Mouse (Mus musculus) kidney, adult 18-20 months (tissue): ENCODE measurements around the gene Gm21964.
A peak's percentile ranks its signal among the peaks of the same experiment; 100 is the strongest.

Experiments
- DNase-seq: peaks from one replicate; pipeline ENCODE4 v3.0.0; 2021

Gene Gm21964

DNA sequence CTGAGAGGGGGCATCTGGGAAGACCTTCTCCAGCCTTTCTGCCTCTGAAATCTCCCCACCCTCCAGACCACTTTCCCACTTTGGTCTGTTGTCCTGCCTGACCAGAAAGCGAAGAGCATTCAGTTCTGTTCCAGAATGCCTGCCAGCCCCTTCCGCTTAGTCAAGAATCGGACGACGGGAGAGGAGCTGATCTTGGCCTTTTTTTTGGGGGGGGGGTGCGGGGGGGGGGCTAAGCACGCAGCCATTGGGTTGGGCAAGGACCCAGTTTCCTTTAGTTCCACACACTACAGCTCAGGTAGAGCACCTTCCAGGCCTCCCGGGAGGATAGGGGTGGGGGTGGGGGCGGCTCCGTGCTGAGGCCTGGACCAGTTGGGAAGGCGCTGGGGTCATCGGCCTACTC lies at the start of gene Gm21964:
Gm21964 (plus strand) TSS at position 301 of the 400 bp plus-strand sequence.
- no peak for DNase-seq

DNA sequence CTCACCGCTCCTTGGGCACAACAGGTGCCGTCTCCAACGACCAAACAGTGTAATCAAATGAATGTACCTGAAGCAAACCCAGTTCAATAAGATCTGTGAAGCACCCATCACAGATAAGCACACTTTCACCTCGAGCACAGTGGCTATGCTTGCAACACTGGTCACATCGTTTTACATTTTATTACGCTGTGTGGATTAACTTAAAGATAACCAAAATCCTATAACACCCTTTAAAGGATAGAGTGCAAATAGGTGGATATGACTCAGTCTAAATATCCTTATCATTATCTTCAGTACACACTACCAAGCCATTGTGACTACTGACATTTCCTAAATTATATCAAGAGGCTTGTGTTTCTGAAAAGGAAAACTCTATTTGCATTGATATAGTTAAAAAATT lies 49.8 kb upstream of the Gm21964 start:
- DNase-seq, result no peak

DNA sequence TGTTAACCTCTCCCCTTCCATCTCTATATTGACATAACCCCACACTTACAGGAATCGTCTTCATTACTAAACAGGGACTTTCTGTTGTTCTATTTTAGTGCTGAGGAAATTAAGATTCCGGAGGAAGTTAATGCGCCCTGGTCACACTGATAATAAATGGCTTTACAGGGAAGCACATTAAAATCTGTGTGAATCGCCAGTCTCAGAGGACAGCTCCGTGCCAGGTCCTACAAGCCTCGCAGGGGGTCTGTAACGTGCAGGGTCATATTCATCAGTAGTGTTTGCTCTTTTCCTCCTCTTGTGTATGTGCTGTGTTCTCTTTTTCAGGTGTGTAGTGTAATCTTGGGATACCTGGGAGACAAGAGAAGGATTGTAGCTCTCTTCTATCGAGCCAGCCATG lies 42.8 kb upstream of the Gm21964 start:
- DNase-seq, result no peak

DNA sequence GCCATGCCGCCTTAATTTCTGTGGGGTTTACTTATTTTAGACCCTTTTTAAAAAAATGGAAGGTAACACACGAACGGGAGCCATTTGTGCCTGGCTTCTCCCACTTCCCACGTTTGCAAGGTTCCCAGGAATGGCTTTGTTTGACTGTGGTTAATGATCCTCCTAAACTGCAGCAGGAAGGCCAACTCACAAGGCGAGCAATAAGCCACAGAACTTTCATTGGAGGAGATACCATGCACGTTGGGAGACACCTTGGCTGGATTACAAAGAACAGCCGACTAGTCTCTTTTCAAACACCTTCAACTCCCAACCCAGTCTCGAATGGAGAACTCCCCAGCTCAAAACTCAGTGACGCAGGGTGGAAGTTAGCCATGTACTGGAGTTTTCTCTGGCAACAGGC lies 36.8 kb upstream of the Gm21964 start:
- DNase-seq, result no peak

DNA sequence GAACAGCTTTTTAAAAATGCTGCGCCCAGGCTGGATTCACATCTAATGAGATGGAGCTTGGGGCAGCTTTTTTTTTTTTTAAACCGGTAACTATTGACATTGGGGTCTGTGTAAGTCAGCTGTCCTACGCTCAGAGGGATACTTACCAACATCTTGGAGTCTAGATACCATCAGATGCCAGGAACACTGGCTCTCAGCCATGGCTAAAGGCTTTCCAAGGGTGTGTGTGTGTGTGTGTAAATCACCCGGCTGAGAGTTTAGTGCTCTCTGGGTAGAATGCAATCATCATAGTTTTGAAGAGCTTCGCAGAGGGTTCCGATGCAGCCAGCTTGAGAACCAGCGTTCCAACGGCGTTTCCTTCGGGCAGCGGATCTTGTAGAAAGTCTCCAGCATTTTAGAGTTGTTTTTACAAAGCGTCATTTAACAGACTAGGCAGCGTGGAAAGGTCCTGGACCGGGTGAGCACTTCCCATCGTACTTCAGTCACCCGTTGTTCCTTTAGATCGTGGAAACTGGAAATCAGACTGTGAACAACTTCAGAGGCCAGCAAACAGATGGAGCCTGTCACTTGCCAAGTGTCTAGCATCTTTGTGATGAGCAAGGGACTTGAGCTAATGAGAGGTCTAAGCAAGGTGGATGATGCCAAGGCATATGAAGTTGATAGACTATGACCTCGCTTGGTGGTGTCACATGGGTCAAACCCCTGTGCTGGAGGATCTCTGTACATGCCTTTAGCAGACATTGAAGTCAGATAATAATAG lies 36.2 kb upstream of the Gm21964 start:
- no peak for DNase-seq

DNA sequence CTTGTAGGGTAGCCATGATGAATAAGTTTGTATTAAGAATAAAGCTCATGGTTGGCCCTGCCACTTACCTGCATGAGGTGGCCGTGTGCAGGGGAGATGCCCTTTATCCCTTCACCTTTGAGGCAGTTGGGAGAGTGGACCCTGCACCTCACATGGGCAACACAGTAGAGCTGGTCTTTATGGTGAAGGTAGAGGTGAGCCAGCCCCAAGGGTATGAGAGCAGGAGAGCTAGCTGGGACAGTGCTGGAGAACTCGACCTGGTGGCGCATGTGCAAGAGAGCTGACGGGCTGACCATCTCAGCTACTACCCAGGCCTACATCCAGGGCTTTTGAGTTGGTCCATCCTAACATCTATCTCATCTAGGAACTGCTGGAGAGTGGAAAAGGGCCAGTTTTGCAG lies 35.3 kb upstream of the Gm21964 start:
- DNase-seq, result no peak

DNA sequence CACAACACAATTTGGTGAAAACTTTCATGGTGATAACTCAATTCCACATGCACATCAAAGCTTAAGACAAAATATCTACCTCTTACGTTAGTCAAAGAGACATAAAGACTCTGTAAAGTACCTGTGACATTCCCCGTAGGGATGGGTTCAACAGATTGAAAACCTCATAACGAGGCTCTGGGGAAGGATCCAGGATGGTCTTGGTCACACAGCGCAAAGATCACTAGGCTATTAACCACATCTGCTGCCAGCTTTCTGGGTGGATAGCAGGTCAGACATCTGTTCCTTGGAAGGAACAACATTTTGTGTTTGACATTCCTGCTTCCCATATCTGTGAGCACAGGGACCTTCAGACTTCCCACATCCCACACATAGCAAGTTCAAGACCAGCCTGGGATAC lies 31.3 kb upstream of the Gm21964 start:
- no peak for DNase-seq

DNA sequence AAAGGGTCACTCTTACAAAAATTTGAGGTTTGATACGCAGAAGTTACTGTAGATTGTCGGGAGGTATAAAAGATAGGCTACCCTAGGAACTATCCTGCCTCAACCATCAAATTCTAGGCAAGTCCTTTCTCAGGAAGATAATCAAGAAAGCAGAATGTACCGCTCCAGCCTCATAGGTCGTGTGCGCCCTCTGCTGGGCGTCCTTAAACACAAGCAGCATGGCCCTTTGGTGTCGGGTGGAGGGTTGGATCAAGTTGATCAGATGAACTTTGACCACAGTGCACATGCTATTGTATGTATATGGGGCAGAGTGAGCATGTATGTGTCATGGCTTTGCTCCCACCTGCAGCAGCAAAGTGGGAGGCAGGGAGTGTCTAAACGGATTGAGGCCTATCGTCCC lies 29.4 kb upstream of the Gm21964 start:
- peak; percentile 55 for DNase-seq

DNA sequence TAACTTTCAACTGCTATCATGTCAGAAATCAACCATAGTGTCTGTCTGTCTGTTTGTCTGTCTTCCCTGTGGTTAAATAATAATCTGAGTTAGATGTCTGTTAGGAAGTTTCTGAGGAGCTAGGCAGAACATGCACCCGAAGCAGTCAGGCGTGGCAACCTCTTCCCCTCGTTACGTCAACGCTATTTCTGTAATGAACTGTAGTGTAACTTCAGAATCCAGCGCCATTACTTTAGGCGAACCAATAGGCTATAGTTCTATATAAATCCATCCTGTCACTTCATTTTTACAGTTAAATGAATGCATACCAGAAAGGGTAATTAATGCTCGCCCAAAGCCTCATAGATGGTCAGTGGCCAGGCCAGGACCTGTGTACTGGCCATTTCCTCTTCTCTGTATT lies 26.5 kb upstream of the Gm21964 start:
- no peak for DNase-seq

DNA sequence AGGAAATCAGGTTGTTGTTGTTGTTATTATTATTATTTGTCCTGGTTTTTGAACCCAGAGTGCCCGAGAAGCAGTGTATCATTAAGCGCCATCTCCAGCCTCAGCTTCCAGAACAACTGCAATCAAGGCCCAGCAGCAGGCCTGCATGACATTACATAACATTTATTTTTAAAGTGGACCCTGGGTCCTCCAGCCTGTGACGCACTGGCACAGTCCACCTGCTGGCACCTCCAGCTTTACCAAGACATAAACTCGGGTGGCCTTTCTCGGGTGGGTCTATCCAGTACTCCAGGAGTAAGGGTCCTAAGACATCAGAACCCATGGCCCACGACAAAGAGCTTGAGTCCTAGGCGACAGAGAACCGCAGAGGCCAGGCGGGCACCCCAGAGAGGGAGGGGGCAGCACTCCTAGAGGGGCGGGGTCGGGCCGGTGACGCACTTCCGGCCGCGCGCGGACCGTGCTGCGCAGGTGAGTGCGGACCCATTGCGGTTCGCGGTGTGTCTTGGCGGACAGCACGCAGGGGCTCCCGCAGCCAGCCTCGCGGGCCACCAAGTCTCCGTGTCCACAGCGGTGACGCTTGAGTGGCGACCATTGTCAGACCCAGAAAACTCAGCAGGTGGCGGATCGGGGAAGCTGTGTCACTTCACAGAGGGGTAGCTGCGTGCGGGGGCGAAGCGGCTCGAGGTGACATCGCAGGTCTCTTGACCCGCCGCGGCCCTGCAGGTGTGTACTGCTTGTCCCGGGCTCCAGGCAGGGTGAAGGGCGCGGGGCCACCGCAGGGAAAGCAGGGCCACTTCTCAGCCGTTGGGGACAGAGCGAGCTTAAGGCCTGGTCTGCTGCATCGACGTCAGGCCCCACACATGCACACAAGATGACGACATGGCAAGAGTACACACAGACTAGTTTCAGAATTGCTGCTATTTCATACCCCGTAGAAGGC lies 21.5 kb upstream of the Gm21964 start, which contains the start of gene Zfp612:
Zfp612 (plus strand) TSS at position 465 of the 940 bp plus-strand sequence.
- peak; percentile 75 for DNase-seq

- no peak for DNase-seq
Measured at GRCm38 (mm10) chr8:110082416-110083105, 18.4 kb upstream of the Gm21964 start.

DNA sequence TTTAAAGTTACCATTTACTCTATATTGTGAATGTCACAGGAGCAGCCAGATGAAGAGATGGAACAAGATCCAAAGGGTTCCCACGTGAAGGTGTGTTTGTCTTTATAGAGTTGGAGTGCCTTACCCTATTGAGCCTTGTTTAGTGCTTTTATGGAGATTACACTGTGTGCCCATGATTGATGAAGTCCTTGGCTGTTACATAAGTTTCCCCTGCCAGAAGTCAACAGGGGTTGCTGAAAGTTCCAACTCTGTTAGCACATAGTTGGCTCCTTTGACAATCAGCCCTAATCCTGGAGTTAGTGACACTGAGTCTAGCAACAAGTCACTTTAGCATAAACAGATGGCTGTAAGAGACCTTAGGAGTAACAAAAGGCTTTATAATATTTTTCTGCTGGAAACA lies 9.1 kb upstream of the Gm21964 start:
- DNase-seq, result no peak

- DNase-seq, result no peak
Measured at GRCm38 (mm10) chr8:110101676-110102075, 669 bp downstream of the Gm21964 start.

GRCm38 (mm10) chr8:110102653-110103052 lies 1.6 kb downstream of the Gm21964 start, which contains the start of gene Gm17720:
Gm17720 (minus strand) TSS chr8:110102753.
- no peak for DNase-seq

GRCm38 (mm10) chr8:110119715-110120114 lies 18.7 kb downstream of the Gm21964 start:
- DNase-seq, result peak; percentile 3

GRCm38 (mm10) chr8:110130537-110130936 lies 29.5 kb downstream of the Gm21964 start:
- peak; percentile 78 for DNase-seq

DNA sequence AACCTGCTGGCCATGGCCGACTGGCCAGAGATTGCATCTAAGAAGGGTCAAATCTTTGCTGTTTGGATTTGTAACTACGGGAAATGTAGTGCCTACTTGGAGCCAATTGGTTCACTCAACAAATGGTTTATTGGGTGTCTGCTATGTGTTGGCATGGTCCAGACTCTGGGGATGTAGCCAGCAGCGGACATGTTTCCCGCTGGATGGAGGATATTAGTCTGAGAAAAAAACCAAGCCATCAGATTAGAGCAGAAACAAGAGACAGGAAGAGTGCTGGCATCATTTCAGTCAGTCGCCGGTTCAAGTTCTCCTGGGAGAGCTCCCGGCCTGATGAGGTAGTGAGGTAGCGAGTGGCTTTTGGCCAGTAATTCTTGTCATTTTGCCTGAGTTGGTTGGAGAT lies 33.2 kb downstream of the Gm21964 start:
- no peak for DNase-seq

DNA sequence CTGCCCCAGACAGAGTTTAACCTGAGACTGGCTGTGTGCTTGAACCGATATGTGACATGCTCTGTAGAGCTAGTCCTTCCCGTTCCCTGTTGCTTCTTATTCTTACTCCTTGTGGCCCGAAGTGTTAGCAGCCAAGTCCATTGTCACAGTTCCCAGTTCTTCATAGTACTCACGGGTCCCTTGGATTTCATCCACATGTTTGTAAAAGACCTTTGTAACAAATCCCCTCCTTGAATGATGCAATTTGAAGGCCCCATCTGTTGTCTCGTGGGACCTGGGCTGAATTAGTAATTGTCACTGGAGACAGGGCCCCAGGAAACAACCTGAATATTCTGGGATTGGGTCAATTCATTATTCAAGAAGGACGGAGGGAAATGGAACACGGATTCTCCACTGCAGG lies 34.5 kb downstream of the Gm21964 start:
- DNase-seq, result no peak

DNA sequence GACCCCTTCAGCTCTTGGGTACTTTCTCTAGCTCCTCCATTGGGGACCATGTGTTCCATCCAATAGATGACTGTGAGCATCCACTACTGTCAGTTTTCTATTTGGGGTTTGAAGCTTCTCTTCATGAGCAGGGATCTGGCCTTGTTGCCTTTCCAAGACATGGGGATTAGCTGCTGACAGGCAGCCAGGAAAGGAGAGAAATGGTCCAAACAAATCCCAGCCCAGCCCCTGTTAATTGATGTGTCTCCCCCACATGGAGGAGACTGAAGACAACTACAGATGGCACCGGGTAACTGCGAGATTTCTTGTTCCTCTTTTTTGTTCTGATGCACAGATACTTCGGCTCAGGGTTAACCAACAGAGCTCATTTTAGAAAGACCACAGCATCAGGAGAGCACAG lies 39.1 kb downstream of the Gm21964 start:
- no peak for DNase-seq

- no peak for DNase-seq
Measured at GRCm38 (mm10) chr8:110140770-110141169, 39.8 kb downstream of the Gm21964 start.

GRCm38 (mm10) chr8:110145538-110145937 lies 44.5 kb downstream of the Gm21964 start:
- peak; percentile 49 for DNase-seq

- no peak for DNase-seq
Measured at GRCm38 (mm10) chr8:110152951-110153350, 51.9 kb downstream of the Gm21964 start.
